Comparison of ENCODE assay signal across 16 mouse cellular contexts in genomic region chr1:118529213-118529612, GRCm38 (mm10).
DNase-seq lines count a peak whose midpoint lies in the region; ATAC-seq and TF ChIP-seq lines count a peak whose summit lies in the region.
"Had no signal": no experiment of that assay in that cellular context is flagged by ENCODE, and none has a peak within 500 bp of the region (broad histone marks: within the 10 kb centered on the region; RNA-seq: fewer than 3 reads in every experiment).

No protein-coding gene starts in this region.

- H3K27me3 ChIP-seq in hindbrain, embryonic 16.5 days (replicated peaks; ENCODE audit: control insufficient read depth, insufficient read depth, low read length): no peaks in the 10 kb centered on the region
- H3K27me3 ChIP-seq in hindbrain, embryonic 10.5 days (ENCODE audit: insufficient read depth, poor library complexity, severe bottlenecking): no peaks in the 10 kb centered on the region
- no peaks in the 10 kb centered on the region for H3K27me3 ChIP-seq in midbrain, postnatal 0 days (ENCODE audit: insufficient read depth, low read length)
- H3K27me3 ChIP-seq in midbrain, embryonic 10.5 days (ENCODE audit: low read depth, poor library complexity, severe bottlenecking): no peaks in the 10 kb centered on the region
- H3K27me3 ChIP-seq: intestine, embryonic 15.5 days; midbrain, embryonic 15.5 days; neural tube, embryonic 13.5 days had no signal

- H3K4me1 ChIP-seq in hindbrain, embryonic 16.5 days (ENCODE audit: control insufficient read depth, insufficient read depth, low read depth, low read length): no peaks in the 10 kb centered on the region
- no peaks in the 10 kb centered on the region for H3K4me1 ChIP-seq in hindbrain, embryonic 10.5 days (replicated peaks)
- H3K4me1 ChIP-seq in midbrain, postnatal 0 days (ENCODE audit: insufficient read depth, low read length): no peaks in the 10 kb centered on the region
- H3K4me1 ChIP-seq in midbrain, embryonic 10.5 days: no peaks in the 10 kb centered on the region
- H3K4me1 ChIP-seq: forebrain, embryonic 10.5 days; intestine, embryonic 15.5 days; limb, embryonic 10.5 days; midbrain, embryonic 15.5 days; neural tube, embryonic 13.5 days had no signal

- H3K4me3 ChIP-seq in hindbrain, embryonic 16.5 days (ENCODE audit: low read length): no peak overlapping the region
- no peak overlapping the region for H3K4me3 ChIP-seq in hindbrain, embryonic 10.5 days
- H3K4me3 ChIP-seq in midbrain, postnatal 0 days (ENCODE audit: low read depth, low read length): no peak overlapping the region
- H3K4me3 ChIP-seq in midbrain, embryonic 10.5 days: no peak overlapping the region
- H3K4me3 ChIP-seq: forebrain, embryonic 10.5 days; intestine, embryonic 15.5 days; limb, embryonic 10.5 days; midbrain, embryonic 15.5 days; neural tube, embryonic 13.5 days had no signal

- ATAC-seq in hindbrain, embryonic 16.5 days: peak; percentile 58; the same call in 1 of the 2 replicates
- ATAC-seq in midbrain, postnatal 0 days (ENCODE audit: low FRiP score): no peak
- peak; percentile 51 for ATAC-seq in megakaryocyte progenitor cell, adult 5-6 weeks (replicated peaks; ENCODE audit: poor library complexity)
- ATAC-seq: intestine, embryonic 15.5 days; midbrain, embryonic 15.5 days had no signal

- no peak overlapping the region for H3K27ac ChIP-seq in hindbrain, embryonic 16.5 days (ENCODE audit: low read depth, low read length)
- no peak overlapping the region for H3K27ac ChIP-seq in hindbrain, embryonic 10.5 days
- no peak overlapping the region for H3K27ac ChIP-seq in midbrain, postnatal 0 days (ENCODE audit: low read depth, low read length)
- no peak overlapping the region for H3K27ac ChIP-seq in midbrain, embryonic 10.5 days (replicated peaks)
- H3K27ac ChIP-seq: forebrain, embryonic 10.5 days; intestine, embryonic 15.5 days; limb, embryonic 10.5 days; midbrain, embryonic 15.5 days; neural tube, embryonic 13.5 days had no signal

- peak; percentile 47 for TF ChIP-seq CTCF in midbrain, postnatal 0 days (IDR thresholded peaks at IDR 0.05)

- H3K9me3 ChIP-seq in hindbrain, embryonic 16.5 days (ENCODE audit: control insufficient read depth, low read length): no peaks in the 10 kb centered on the region
- no peaks in the 10 kb centered on the region for H3K9me3 ChIP-seq in hindbrain, embryonic 10.5 days
- H3K9me3 ChIP-seq in midbrain, postnatal 0 days (ENCODE audit: low read length): no peaks in the 10 kb centered on the region
- no peaks in the 10 kb centered on the region for H3K9me3 ChIP-seq in midbrain, embryonic 10.5 days (replicated peaks)
- H3K9me3 ChIP-seq: intestine, embryonic 15.5 days; limb, embryonic 10.5 days; midbrain, embryonic 15.5 days; neural tube, embryonic 13.5 days had no signal

- no peak overlapping the region for H3K4me2 ChIP-seq in hindbrain, embryonic 16.5 days (ENCODE audit: low read length)
- no peak overlapping the region for H3K4me2 ChIP-seq in midbrain, postnatal 0 days (ENCODE audit: low read depth, low read length, poor library complexity, severe bottlenecking)
- H3K4me2 ChIP-seq: intestine, embryonic 15.5 days; midbrain, embryonic 15.5 days; neural tube, embryonic 13.5 days had no signal

- no peak overlapping the region for H3K9ac ChIP-seq in hindbrain, embryonic 16.5 days (ENCODE audit: low read depth, low read length)
- H3K9ac ChIP-seq in midbrain, postnatal 0 days (replicated peaks; ENCODE audit: low read length, poor library complexity, severe bottlenecking): no peak overlapping the region
- H3K9ac ChIP-seq: intestine, embryonic 15.5 days; midbrain, embryonic 15.5 days; neural tube, embryonic 13.5 days had no signal

- 86% methylated on average over 1 of the region's 1 CpGs for WGBS in hindbrain, embryonic 16.5 days
- WGBS in hindbrain, embryonic 10.5 days: 100% methylated on average over 1 of the region's 1 CpGs
- 100% methylated on average over 1 of the region's 1 CpGs for WGBS in midbrain, postnatal 0 days
- WGBS in midbrain, embryonic 10.5 days: 92% methylated on average over 1 of the region's 1 CpGs

- DNase-seq in hindbrain, embryonic 10.5 days (ENCODE audit: low spot score): no peak
- no peak for DNase-seq in midbrain, postnatal 0 days (ENCODE audit: low spot score)
- DNase-seq in midbrain, embryonic 10.5 days (ENCODE audit: low spot score): no peak
- DNase-seq in MEL-GATA-1-ER (ENCODE audit: extremely low read depth, low read depth): peak; percentile 12
- no peak for DNase-seq in cerebellum, adult 9-10 months
- DNase-seq in urinary bladder, adult 2 months (ENCODE audit: low spot score): no peak
- DNase-seq: gastrocnemius, postnatal 10 days; right cerebral cortex, adult 18-20 months; thymus, postnatal 25 days had no signal

- peaks cover 33% of the 10 kb centered on the region for H3K36me3 ChIP-seq in hindbrain, embryonic 16.5 days (ENCODE audit: control insufficient read depth, insufficient read depth, low read length)
- H3K36me3 ChIP-seq in hindbrain, embryonic 10.5 days: peaks cover 99% of the 10 kb centered on the region
- H3K36me3 ChIP-seq in midbrain, postnatal 0 days (ENCODE audit: insufficient read depth, low read length): peaks cover 33% of the 10 kb centered on the region
- H3K36me3 ChIP-seq in midbrain, embryonic 10.5 days: peaks cover 100% of the 10 kb centered on the region
